Mouse (Mus musculus) hindbrain, embryonic 13.5 days (tissue): ENCODE measurements at regions not wholly inside any gene's neighbourhood (a gene's known extent, or its start where the extent isn't known, plus 50 kb on each side); places are given as distances from the start of the nearest gene placed in this dataset.

Experiments
- ATAC-seq: fragments of 200-750 bp; cut with Nextera tagmentation; 2 replicates; pipeline ENCODE4 v1.8.0; 2017; ENCODE audit warnings: moderate TSS enrichment; ENCODE audit not compliant: low FRiP score
- H3K27ac ChIP-seq: fragments of 300-500 bp; sonication (generic); 2 replicates; pipeline ENCODE4 v1.5.1; 2015; ENCODE audit warnings: inconsistent platforms, mild to moderate bottlenecking, moderate library complexity
- H3K27me3 ChIP-seq: fragments of 300-500 bp; sonication (generic); 2 replicates; pipeline ENCODE4 v1.6.1; 2015; ENCODE audit warnings: mild to moderate bottlenecking, inconsistent platforms
- H3K36me3 ChIP-seq: fragments of 300-500 bp; sonication (generic); 2 replicates; pipeline ENCODE4 v1.6.1; 2015; ENCODE audit warnings: mild to moderate bottlenecking, inconsistent platforms
- H3K4me1 ChIP-seq: fragments of 300-500 bp; sonication (generic); replicated peaks from 2 replicates; pipeline ENCODE4 v1.6.1; 2015; ENCODE audit warnings: inconsistent platforms
- H3K4me2 ChIP-seq: fragments of 300-500 bp; sonication (generic); 2 replicates; pipeline ENCODE4 v1.6.1; 2015; ENCODE audit warnings: inconsistent platforms, mild to moderate bottlenecking, moderate library complexity
- H3K4me3 ChIP-seq: fragments of 300-500 bp; sonication (generic); 2 replicates; pipeline ENCODE4 v1.5.1; 2015; ENCODE audit warnings: mild to moderate bottlenecking, inconsistent platforms
- H3K9ac ChIP-seq: fragments of 300-500 bp; sonication (generic); 2 replicates; pipeline ENCODE4 v1.6.1; 2015; ENCODE audit warnings: mild to moderate bottlenecking, inconsistent platforms
- H3K9me3 ChIP-seq: fragments of 300-500 bp; sonication (generic); 2 replicates; pipeline ENCODE4 v1.6.1; 2016; ENCODE audit warnings: inconsistent platforms
- whole genome bisulfite sequencing: fragments of 180-500 bp; shearing (Covaris S2); methylation state at CpG from one replicate; pipeline ENCODE4 v1.1.7; 2015; 5-methylcytosine and 5-hydroxymethylcytosine counted together

GRCm38 (mm10) chr11:111212702-111213328, 146.9 kb downstream of the Kcnj2 start:
- Histone ChIP-seq H3K27me3 (no peaks in the 10 kb centered on the region), H3K36me3 (no peaks in the 10 kb centered on the region), H3K4me2 (no peak overlapping the region), H3K4me1 (peaks cover 10% of the 10 kb centered on the region), H3K9me3 (no peaks in the 10 kb centered on the region; the same call in 1 of the 2 replicates), H3K9ac (no peak overlapping the region), H3K4me3 (no peak overlapping the region), H3K27ac (peak overlapping the region; percentile 48)
- ATAC-seq: no peak; the same call in 1 of the 2 replicates
- WGBS: 29% methylated on average over 5 of the region's 5 CpGs

GRCm38 (mm10) chr11:111215006-111215405, 149.0 kb downstream of the Kcnj2 start:
- no peak overlapping the region for H3K9ac ChIP-seq
- no peak overlapping the region for H3K4me3 ChIP-seq
- 72% methylated on average over 5 of the region's 5 CpGs for WGBS
- H3K27ac ChIP-seq: no peak overlapping the region
- no peaks in the 10 kb centered on the region; the same call in 1 of the 2 replicates for H3K9me3 ChIP-seq
- H3K27me3 ChIP-seq: no peaks in the 10 kb centered on the region
- no peak overlapping the region for H3K4me2 ChIP-seq
- no peaks in the 10 kb centered on the region for H3K36me3 ChIP-seq
- H3K4me1 ChIP-seq: peaks cover 10% of the 10 kb centered on the region
- ATAC-seq: no peak

- H3K9me3 ChIP-seq: no peaks in the 10 kb centered on the region
- no peak overlapping the region for H3K4me2 ChIP-seq
- no peaks in the 10 kb centered on the region for H3K4me1 ChIP-seq
- no peak overlapping the region for H3K9ac ChIP-seq
- WGBS: 92% methylated on average over 4 of the region's 4 CpGs
- H3K36me3 ChIP-seq: no peaks in the 10 kb centered on the region
- ATAC-seq: no peak
- no peaks in the 10 kb centered on the region for H3K27me3 ChIP-seq
- H3K4me3 ChIP-seq: no peak overlapping the region
- H3K27ac ChIP-seq: no peak overlapping the region
Measured at GRCm38 (mm10) chr11:111223834-111224233, 157.9 kb downstream of the Kcnj2 start.

- H3K9me3 ChIP-seq: no peaks in the 10 kb centered on the region
- no peaks in the 10 kb centered on the region for H3K27me3 ChIP-seq
- 83% methylated on average over 1 of the region's 1 CpGs for whole genome bisulfite sequencing
- H3K9ac ChIP-seq: no peak overlapping the region
- no peaks in the 10 kb centered on the region for H3K4me1 ChIP-seq
- H3K27ac ChIP-seq: no peak overlapping the region
- H3K4me3 ChIP-seq: no peak overlapping the region
- H3K36me3 ChIP-seq: no peaks in the 10 kb centered on the region
- no peak overlapping the region for H3K4me2 ChIP-seq
- no peak for ATAC-seq
Measured at GRCm38 (mm10) chr11:111227305-111227704, 161.3 kb downstream of the Kcnj2 start.

- no peak overlapping the region for H3K9ac ChIP-seq
- H3K27me3 ChIP-seq: no peaks in the 10 kb centered on the region
- no peaks in the 10 kb centered on the region for H3K4me1 ChIP-seq
- no peak overlapping the region for H3K27ac ChIP-seq
- no peaks in the 10 kb centered on the region for H3K36me3 ChIP-seq
- ATAC-seq: no peak
- 89% methylated on average over 1 of the region's 1 CpGs for WGBS
- no peak overlapping the region for H3K4me2 ChIP-seq
- no peak overlapping the region for H3K4me3 ChIP-seq
- no peaks in the 10 kb centered on the region for H3K9me3 ChIP-seq
Measured at GRCm38 (mm10) chr11:111236741-111237140, 170.8 kb downstream of the Kcnj2 start.

GRCm38 (mm10) chr11:111239784-111240183, 173.8 kb downstream of the Kcnj2 start:
- WGBS: 79% methylated on average over 3 of the region's 3 CpGs
- Histone ChIP-seq H3K4me3 (no peak overlapping the region), H3K27me3 (no peaks in the 10 kb centered on the region), H3K36me3 (no peaks in the 10 kb centered on the region), H3K4me2 (no peak overlapping the region), H3K4me1 (no peaks in the 10 kb centered on the region), H3K27ac (no peak overlapping the region), H3K9me3 (no peaks in the 10 kb centered on the region), H3K9ac (no peak overlapping the region)
- no peak for ATAC-seq

- Histone ChIP-seq H3K27ac (no peak overlapping the region), H3K4me1 (no peaks in the 10 kb centered on the region), H3K36me3 (no peaks in the 10 kb centered on the region), H3K4me3 (no peak overlapping the region), H3K27me3 (no peaks in the 10 kb centered on the region), H3K9me3 (no peaks in the 10 kb centered on the region), H3K4me2 (no peak overlapping the region), H3K9ac (no peak overlapping the region)
- no peak for ATAC-seq
- 90% methylated on average over 4 of the region's 4 CpGs for WGBS
Measured at GRCm38 (mm10) chr11:111252226-111252625, 186.3 kb downstream of the Kcnj2 start.

GRCm38 (mm10) chr11:111256596-111256995, 190.6 kb downstream of the Kcnj2 start:
- Histone ChIP-seq H3K27ac (no peak overlapping the region), H3K9me3 (no peaks in the 10 kb centered on the region), H3K4me3 (no peak overlapping the region), H3K9ac (no peak overlapping the region), H3K36me3 (no peaks in the 10 kb centered on the region), H3K4me2 (no peak overlapping the region), H3K27me3 (no peaks in the 10 kb centered on the region), H3K4me1 (peaks cover 6% of the 10 kb centered on the region; the same call in 1 of the 2 replicates)
- 88% methylated on average over 3 of the region's 3 CpGs for WGBS
- no peak for ATAC-seq

GRCm38 (mm10) chr11:111260691-111261383, 194.9 kb downstream of the Kcnj2 start:
- no peak overlapping the region for H3K4me3 ChIP-seq
- no peaks in the 10 kb centered on the region for H3K27me3 ChIP-seq
- 56% methylated on average over 11 of the region's 11 CpGs for WGBS
- H3K36me3 ChIP-seq: no peaks in the 10 kb centered on the region
- no peak overlapping the region for H3K27ac ChIP-seq
- H3K4me1 ChIP-seq: peaks cover 6% of the 10 kb centered on the region; the same call in 1 of the 2 replicates
- ATAC-seq: no peak
- no peak overlapping the region for H3K4me2 ChIP-seq
- H3K9ac ChIP-seq: no peak overlapping the region
- H3K9me3 ChIP-seq: no peaks in the 10 kb centered on the region

- H3K9ac ChIP-seq: no peak overlapping the region
- ATAC-seq: no peak
- H3K27ac ChIP-seq: 0 out of 2 replicates have a peak overlapping the region, but pooled peaks have one; percentile 3
- H3K27me3 ChIP-seq: no peaks in the 10 kb centered on the region
- no peak overlapping the region for H3K4me2 ChIP-seq
- H3K4me3 ChIP-seq: no peak overlapping the region
- 0 out of 2 replicates have a peak, but pooled peaks cover 3% of the 10 kb centered on the region for H3K4me1 ChIP-seq
- no peaks in the 10 kb centered on the region for H3K9me3 ChIP-seq
- no peaks in the 10 kb centered on the region for H3K36me3 ChIP-seq
Measured at GRCm38 (mm10) chr11:111273651-111274050, 207.7 kb downstream of the Kcnj2 start.

- Histone ChIP-seq H3K4me3 (no peak overlapping the region), H3K9me3 (no peaks in the 10 kb centered on the region), H3K4me1 (peaks cover 5% of the 10 kb centered on the region; the same call in 1 of the 2 replicates), H3K27me3 (no peaks in the 10 kb centered on the region), H3K36me3 (no peaks in the 10 kb centered on the region), H3K4me2 (no peak overlapping the region), H3K9ac (no peak overlapping the region), H3K27ac (no peak overlapping the region)
- no peak for ATAC-seq
- WGBS: 52% methylated on average over 2 of the region's 2 CpGs
Measured at GRCm38 (mm10) chr11:111280769-111281168, 214.8 kb downstream of the Kcnj2 start.

- no peak for ATAC-seq
- no peaks in the 10 kb centered on the region for H3K9me3 ChIP-seq
- no peak overlapping the region for H3K4me3 ChIP-seq
- H3K27me3 ChIP-seq: no peaks in the 10 kb centered on the region
- 71% methylated on average over 7 of the region's 7 CpGs for WGBS
- H3K27ac ChIP-seq: no peak overlapping the region
- H3K36me3 ChIP-seq: no peaks in the 10 kb centered on the region
- H3K9ac ChIP-seq: no peak overlapping the region
- H3K4me1 ChIP-seq: peaks cover 5% of the 10 kb centered on the region; the same call in 1 of the 2 replicates
- H3K4me2 ChIP-seq: no peak overlapping the region
Measured at GRCm38 (mm10) chr11:111281237-111282160, 215.5 kb downstream of the Kcnj2 start.
